Mouse (Mus musculus): ENCODE data around the gene Akap9.
"Not testable (repeated sequence)": the region's sequence is repeated elsewhere in the genome, so short reads cannot be mapped to it uniquely, and the experiment has no call there.

Akap9 gene

GRCm38 (mm10) chr5:3927801-3928689 lies at the start of gene Akap9:
TSS of gene Akap9 (plus strand) at chr5:3928054.
- peak; percentile 78 for DNase-seq (ENCODE audit: low spot score)

GRCm38 (mm10) chr5:3886862-3887261 lies 41.0 kb upstream of the Akap9 start:
- not testable (repeated sequence) for DNase-seq (ENCODE audit: low spot score)

GRCm38 (mm10) chr5:3889201-3889600 lies 38.7 kb upstream of the Akap9 start:
- no peak for DNase-seq (ENCODE audit: low spot score)

GRCm38 (mm10) chr5:3893459-3894293 lies 34.2 kb upstream of the Akap9 start, which contains the start of gene Mterf1a:
TSS of gene Mterf1a (minus strand) at chr5:3893933.
- DNase-seq (ENCODE audit: low spot score) = peak; percentile 53

GRCm38 (mm10) chr5:3894294-3894619 lies 33.6 kb upstream of the Akap9 start:
- DNase-seq (ENCODE audit: low spot score) = not testable (repeated sequence)

- no peak for DNase-seq (ENCODE audit: low spot score)
Observed at GRCm38 (mm10) chr5:3905471-3905870, 22.4 kb upstream of the Akap9 start.

GRCm38 (mm10) chr5:3922350-3922749 lies 5.5 kb upstream of the Akap9 start:
- no peak for DNase-seq (ENCODE audit: low spot score)

- DNase-seq (ENCODE audit: low spot score) = peak; percentile 25
Observed at GRCm38 (mm10) chr5:3926666-3927065, 1.2 kb upstream of the Akap9 start.

GRCm38 (mm10) chr5:3928690-3929046 lies 814 bp downstream of the Akap9 start:
- DNase-seq (ENCODE audit: low spot score) = peak; percentile 72

- DNase-seq (ENCODE audit: low spot score) = peak; percentile 25
Observed at GRCm38 (mm10) chr5:3930760-3931159, 2.9 kb downstream of the Akap9 start.

- DNase-seq (ENCODE audit: low spot score) = no peak
Observed at GRCm38 (mm10) chr5:3931636-3932035, 3.8 kb downstream of the Akap9 start.

GRCm38 (mm10) chr5:3933551-3933950 lies 5.7 kb downstream of the Akap9 start:
- no peak for DNase-seq (ENCODE audit: low spot score)

- DNase-seq (ENCODE audit: low spot score) = no peak
Observed at GRCm38 (mm10) chr5:3935266-3935665, 7.4 kb downstream of the Akap9 start.

GRCm38 (mm10) chr5:3935778-3936554 lies 8.1 kb downstream of the Akap9 start:
- no peak for DNase-seq (ENCODE audit: low spot score)

- DNase-seq (ENCODE audit: low spot score) = no peak
Observed at GRCm38 (mm10) chr5:3938905-3939304, 11.1 kb downstream of the Akap9 start.

GRCm38 (mm10) chr5:3939335-3939734 lies 11.5 kb downstream of the Akap9 start:
- DNase-seq (ENCODE audit: low spot score) = no peak

GRCm38 (mm10) chr5:3941240-3941639 lies 13.4 kb downstream of the Akap9 start:
- no peak for DNase-seq (ENCODE audit: low spot score)

- not testable (repeated sequence) for DNase-seq (ENCODE audit: low spot score)
Observed at GRCm38 (mm10) chr5:3943169-3943568, 15.3 kb downstream of the Akap9 start.

GRCm38 (mm10) chr5:3952498-3952897 lies 24.6 kb downstream of the Akap9 start:
- no peak for DNase-seq (ENCODE audit: low spot score)

- DNase-seq (ENCODE audit: low spot score) = no peak
Observed at GRCm38 (mm10) chr5:3954541-3954940, 26.7 kb downstream of the Akap9 start.

- no peak for DNase-seq (ENCODE audit: low spot score)
Observed at GRCm38 (mm10) chr5:3961286-3961685, 33.4 kb downstream of the Akap9 start.

- no peak for DNase-seq (ENCODE audit: low spot score)
Observed at GRCm38 (mm10) chr5:3968415-3968814, 40.6 kb downstream of the Akap9 start.
